Mouse (Mus musculus) embryo, embryonic 11.5 days (tissue): Measurements from ENCODE around the gene Gm4884.
"Not testable (repeated sequence)": the region's sequence is repeated elsewhere in the genome, so short reads cannot be mapped to it uniquely, and the experiment has no call there.

Source experiments
- DNase-seq: peaks from one replicate; pipeline ENCODE4 v3.0.0-alpha.2; 2012; ENCODE audit warnings: low read depth, low spot score

Gm4884 gene

DNA sequence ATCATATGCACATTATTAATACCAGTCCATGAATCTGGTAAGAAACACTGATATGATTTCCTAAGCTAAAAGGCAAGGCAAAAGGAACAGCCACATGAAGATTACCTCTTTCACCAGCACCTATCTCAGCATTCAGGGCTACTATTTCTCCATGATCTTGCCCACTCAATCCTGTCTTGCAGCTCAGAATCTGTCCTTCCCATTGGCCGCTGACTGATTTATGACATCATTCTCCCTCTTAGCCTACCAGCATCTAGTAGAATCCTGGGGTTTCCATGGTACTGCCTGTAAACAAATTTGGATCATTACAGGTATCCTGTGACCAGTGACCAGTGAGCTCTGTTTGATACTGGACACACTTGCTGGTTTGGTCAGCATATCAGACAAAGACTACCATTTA lies at the start of gene Gm4884:
Gene Gm4884, plus strand, starts transcription at position 301 of the 400 bp plus-strand sequence.
- DNase-seq = not testable (repeated sequence)

DNA sequence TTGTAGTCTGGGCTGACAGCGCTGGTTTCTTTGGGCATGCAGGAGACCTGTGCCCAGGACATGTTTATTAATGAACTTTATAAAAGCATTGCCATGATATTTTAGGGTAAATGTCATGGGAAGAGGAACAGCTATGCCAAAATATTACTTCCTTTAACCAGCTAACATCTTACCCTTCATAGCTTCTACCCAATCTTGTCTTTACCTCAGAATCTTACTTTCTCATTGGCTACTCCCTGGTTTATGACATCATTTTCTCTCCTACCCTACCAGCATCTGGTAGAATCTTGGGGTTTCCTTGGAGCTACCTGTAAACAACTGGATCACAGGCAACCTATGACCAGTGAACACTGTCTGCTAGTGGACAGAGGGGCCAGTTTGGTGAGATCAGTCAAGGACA lies 45.3 kb upstream of the Gm4884 start, which contains the start of gene 4930433I11Rik:
Gene 4930433I11Rik, plus strand, starts transcription at position 301 of the 400 bp plus-strand sequence.
- no peak for DNase-seq

DNA sequence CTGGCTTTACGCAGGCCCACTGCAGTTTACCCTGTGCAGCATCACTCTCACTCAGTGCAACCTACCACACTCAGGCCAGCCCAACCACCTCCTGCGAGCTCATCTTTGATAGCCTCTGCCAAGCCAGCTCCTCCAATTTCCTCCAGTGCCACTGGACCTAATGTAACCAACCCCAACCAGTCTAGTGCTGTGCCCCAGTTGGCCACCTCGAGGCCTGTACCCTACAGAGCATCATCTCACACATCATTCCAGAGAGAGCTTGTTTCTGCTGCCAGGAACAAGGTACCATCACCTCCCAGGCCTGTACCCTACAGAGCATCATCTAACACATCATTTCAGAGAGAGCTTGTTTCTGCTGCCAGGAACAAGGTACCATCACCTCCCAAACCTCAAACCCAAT lies 11.5 kb downstream of the Gm4884 start:
- not testable (repeated sequence) for DNase-seq
